Mouse (Mus musculus): Measurements from ENCODE around the gene Irf3. TPM values are rescaled to one million over a fixed set of nuclear protein-coding genes. Genes with fewer than 3 reads are reported as not detected.

The Irf3 gene
- polyA plus RNA-seq, 1 experiment from 2014 or later, result 71.2 TPM

DNA sequence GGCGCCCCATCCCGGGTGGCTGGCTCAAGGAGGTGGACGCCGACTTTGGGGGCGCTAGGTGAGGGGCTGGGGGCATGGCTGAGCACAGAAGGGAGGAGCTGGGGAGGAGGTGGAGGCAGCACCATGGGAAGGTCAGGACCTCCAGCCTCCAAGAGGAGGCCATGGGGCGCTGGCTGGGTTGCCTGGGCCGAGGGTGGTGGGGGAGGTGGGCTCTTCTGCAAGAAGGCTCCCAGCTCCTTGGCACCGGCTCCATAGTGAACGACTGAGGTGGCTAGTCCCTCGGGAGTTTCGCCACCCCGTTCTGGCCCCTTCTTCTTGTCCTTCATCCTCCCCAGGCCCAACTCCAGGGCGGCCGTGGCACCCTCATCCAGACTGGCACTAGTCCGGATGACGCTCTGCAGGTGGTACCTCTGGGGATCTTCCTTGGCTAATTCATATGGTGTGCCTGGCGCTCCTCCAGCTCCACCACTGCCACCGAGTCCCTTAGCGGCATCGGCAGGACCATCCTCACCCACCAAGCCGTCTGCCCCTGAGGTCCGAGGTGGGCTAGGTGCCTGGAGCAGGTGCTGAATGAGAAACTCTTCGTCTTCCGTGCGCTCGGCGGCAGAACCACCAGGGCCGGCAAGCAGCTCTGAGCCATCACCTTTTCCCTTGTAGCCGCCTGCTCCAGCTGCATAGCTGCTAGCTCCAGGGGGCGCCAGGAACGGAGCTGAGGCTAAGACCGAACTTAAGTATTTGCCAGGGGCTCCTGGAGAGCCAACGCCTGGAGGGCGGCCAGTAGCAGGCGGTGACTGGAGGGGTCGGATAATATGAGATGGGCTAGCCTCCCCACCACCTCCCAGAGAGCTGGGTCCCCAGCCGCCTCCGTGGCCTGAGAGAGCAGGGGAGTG, 50.8 kb downstream of the Irf3 start:
- WGBS, result 93% methylated on average over 38 of the region's 38 CpGs
- Histone ChIP-seq H3K27me3 (ENCODE audit: low read depth, poor library complexity, severe bottlenecking) (no peaks in the 10 kb centered on the region), H3K27ac (replicated peaks) (no peak overlapping the region), H3K4me1 (peaks cover 31% of the 10 kb centered on the region), H3K36me3 (peaks cover 79% of the 10 kb centered on the region), H3K9me3 (replicated peaks) (no peaks in the 10 kb centered on the region), H3K4me3 (peak overlapping the region; percentile 98)
- DNase-seq (ENCODE audit: low spot score), result no peak

DNA sequence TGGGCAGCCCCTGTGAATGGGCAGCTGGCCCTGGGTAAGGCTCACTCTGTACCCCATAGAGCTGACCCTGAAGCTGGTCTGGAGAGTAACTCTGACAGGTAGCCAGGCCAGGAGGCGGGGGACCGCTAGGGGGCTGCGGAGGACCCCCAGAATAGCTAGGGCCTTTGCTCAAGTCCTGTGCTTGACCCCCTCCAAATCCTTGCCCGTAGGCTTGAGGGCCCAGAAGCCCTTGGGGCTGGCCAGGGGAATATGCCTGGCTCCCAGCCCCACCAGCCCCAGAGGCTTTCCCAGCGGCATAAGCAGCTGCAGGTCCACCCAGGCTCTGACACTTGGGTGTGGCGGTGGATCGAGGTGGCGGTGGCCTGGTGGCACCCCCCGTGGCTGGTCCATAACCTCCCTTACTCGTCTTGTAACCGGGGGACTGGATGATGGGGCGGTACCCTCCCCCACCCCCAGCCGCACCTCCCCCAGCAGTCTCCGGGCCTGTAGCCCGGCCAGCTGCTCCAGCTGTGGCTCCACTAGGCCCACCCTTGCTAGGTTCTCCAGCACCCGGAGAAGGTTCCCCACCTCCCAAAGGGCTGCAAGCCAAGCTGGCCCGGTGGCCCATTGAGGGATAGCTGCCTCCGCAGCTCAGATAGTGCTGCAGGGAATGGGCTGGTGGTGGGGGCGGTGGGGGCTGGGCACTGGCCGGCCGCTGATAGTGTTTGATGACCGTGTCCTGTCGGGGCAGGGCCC, 51.6 kb downstream of the Irf3 start:
- Histone ChIP-seq H3K27ac (replicated peaks) (no peak overlapping the region; the same call in 1 of the 2 replicates), H3K36me3 (peaks cover 71% of the 10 kb centered on the region), H3K9me3 (replicated peaks) (no peaks in the 10 kb centered on the region), H3K4me1 (peaks cover 38% of the 10 kb centered on the region), H3K27me3 (ENCODE audit: low read depth, poor library complexity, severe bottlenecking) (no peaks in the 10 kb centered on the region), H3K4me3 (peak overlapping the region; percentile 98)
- 96% methylated on average over 20 of the region's 23 CpGs for whole genome bisulfite sequencing
- no peak for DNase-seq (ENCODE audit: low spot score)

DNA sequence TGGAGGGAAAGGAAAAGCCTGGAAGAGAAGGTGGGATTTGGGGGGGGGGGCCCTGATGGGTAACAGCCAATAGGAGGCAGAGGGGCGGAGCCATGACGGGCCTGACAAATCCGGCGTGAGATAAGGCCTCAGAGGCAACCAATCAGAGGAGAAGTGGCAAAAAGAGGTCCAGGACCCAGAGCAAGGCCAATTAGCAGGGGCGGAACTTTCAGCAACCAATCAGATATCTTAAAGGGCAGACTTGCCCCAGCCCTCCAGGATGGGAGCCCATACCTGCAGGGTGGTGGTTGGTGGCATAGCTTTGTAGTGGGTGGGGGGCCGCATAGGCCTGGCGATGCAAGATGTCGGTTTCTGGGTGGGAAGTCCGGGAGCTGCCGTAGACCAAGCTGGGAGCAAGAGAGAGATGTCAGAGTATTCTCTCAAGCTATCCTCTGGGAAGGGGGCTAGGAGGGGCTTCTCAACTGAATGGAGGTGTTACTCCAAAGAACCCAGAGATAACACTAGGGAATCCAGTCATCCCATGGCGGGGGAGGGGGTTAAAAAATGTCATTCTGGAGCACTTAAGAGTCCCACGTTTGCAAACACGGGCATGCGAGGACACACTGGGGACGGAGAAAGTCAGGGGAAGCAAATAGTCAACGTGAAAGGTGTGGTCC, 53.6 kb downstream of the Irf3 start:
- peaks cover 51% of the 10 kb centered on the region for H3K36me3 ChIP-seq
- peaks cover 46% of the 10 kb centered on the region for H3K4me1 ChIP-seq
- peak; percentile 87 for DNase-seq (ENCODE audit: low spot score)
- H3K9me3 ChIP-seq (replicated peaks), result no peaks in the 10 kb centered on the region
- H3K27me3 ChIP-seq (ENCODE audit: low read depth, poor library complexity, severe bottlenecking), result no peaks in the 10 kb centered on the region
- 4% methylated on average over 16 of the region's 16 CpGs for WGBS
- H3K4me3 ChIP-seq, result peak overlapping the region; percentile 98
- peak overlapping the region; percentile 100 for H3K27ac ChIP-seq (replicated peaks)

DNA sequence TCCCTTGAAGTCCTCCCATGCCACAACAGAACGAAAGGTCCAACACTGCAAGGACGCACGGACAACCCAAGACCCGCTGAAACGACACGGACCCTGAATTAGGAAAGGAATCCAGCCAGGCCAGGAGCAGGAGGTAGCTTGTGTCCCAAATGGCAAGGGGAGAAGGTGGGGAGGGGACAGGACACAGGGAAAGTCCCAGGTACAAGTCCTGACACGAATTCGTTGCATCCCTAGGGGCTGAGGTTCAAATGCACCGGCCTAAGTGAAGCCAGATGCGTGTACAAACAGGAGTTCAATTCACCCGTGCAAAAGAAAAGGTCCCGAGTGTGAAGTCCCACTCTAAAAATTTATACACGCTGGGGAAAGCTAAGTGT, 54.1 kb downstream of the Irf3 start:
- Histone ChIP-seq H3K9me3 (replicated peaks) (no peaks in the 10 kb centered on the region), H3K4me3 (peak overlapping the region; percentile 98), H3K4me1 (peaks cover 47% of the 10 kb centered on the region), H3K27ac (replicated peaks) (peak overlapping the region; percentile 100), H3K36me3 (peaks cover 46% of the 10 kb centered on the region), H3K27me3 (ENCODE audit: low read depth, poor library complexity, severe bottlenecking) (no peaks in the 10 kb centered on the region)
- WGBS, result 2% methylated on average over 13 of the region's 13 CpGs
- DNase-seq (ENCODE audit: low spot score), result peak; percentile 32

Small RNAs within 50 kb of the gene (microRNA-seq; reads per million reads assigned to microRNA genes)
- 1.5 reads per million for gene Mir7054

Other genes starting within 250 kb of the Irf3 start
- gene Vrk3, start 249.2 kb upstream of the Irf3 start, polyA plus RNA-seq (2016; fragmentation: Nextera tagmentation; extraction: Ambion mirVana), result 44.7 and 49.5 TPM in 2 replicates
- gene Zfp473, start 246.6 kb upstream of the Irf3 start, polyA plus RNA-seq (2016; fragmentation: Nextera tagmentation; extraction: Ambion mirVana), result 3.2 and 3.6 TPM in 2 replicates
- gene Nup62, start 181.6 kb upstream of the Irf3 start, polyA plus RNA-seq (2016; fragmentation: Nextera tagmentation; extraction: Ambion mirVana), result 154 and 162 TPM in 2 replicates
- 1.2 and 1.8 TPM in 2 replicates for gene Il4i1, start 181.3 kb upstream of the Irf3 start, polyA plus RNA-seq (2016; fragmentation: Nextera tagmentation; extraction: Ambion mirVana)
- gene Atf5, start 181.0 kb upstream of the Irf3 start, polyA plus RNA-seq (2016; fragmentation: Nextera tagmentation; extraction: Ambion mirVana), result 4.6 and 4.7 TPM in 2 replicates
- 89.5 and 98.1 TPM in 2 replicates for gene Akt1s1, start 148.7 kb upstream of the Irf3 start, polyA plus RNA-seq (2016; fragmentation: Nextera tagmentation; extraction: Ambion mirVana)
- gene Tbc1d17, start 148.6 kb upstream of the Irf3 start, polyA plus RNA-seq (2016; fragmentation: Nextera tagmentation; extraction: Ambion mirVana), result 77.8 and 89.4 TPM in 2 replicates
- 38.1 and 38.4 TPM in 2 replicates for gene Pnkp, start 140.5 kb upstream of the Irf3 start, polyA plus RNA-seq (2016; fragmentation: Nextera tagmentation; extraction: Ambion mirVana)
- gene Ptov1, start 127.9 kb upstream of the Irf3 start, polyA plus RNA-seq (2016; fragmentation: Nextera tagmentation; extraction: Ambion mirVana), result 478 and 516 TPM in 2 replicates
- 213 and 220 TPM in 2 replicates for gene Med25, start 104.9 kb upstream of the Irf3 start, polyA plus RNA-seq (2016; fragmentation: Nextera tagmentation; extraction: Ambion mirVana)
- gene Fuz, start 101.6 kb upstream of the Irf3 start, polyA plus RNA-seq (2016; fragmentation: Nextera tagmentation; extraction: Ambion mirVana), result 26.9 and 30.6 TPM in 2 replicates
- 74.2 and 77.0 TPM in 2 replicates for gene Ap2a1, start 68.2 kb upstream of the Irf3 start, polyA plus RNA-seq (2016; fragmentation: Nextera tagmentation; extraction: Ambion mirVana)
- gene Tsks, start 54.4 kb upstream of the Irf3 start, polyA plus RNA-seq (2016; fragmentation: Nextera tagmentation; extraction: Ambion mirVana), result 0.11 and 0.14 TPM in 2 replicates
- gene Cpt1c, start 22.8 kb upstream of the Irf3 start, polyA plus RNA-seq (2016; fragmentation: Nextera tagmentation; extraction: Ambion mirVana), result 22.3 and 26.8 TPM in 2 replicates
- 908 and 945 TPM in 2 replicates for gene Prmt1, start 11.1 kb upstream of the Irf3 start, polyA plus RNA-seq (2016; fragmentation: Nextera tagmentation; extraction: Ambion mirVana)
- gene Bcl2l12, start 1.1 kb downstream of the Irf3 start, polyA plus RNA-seq (2016; fragmentation: Nextera tagmentation; extraction: Ambion mirVana), result 77.4 and 78.4 TPM in 2 replicates
- gene Scaf1, start 18.7 kb downstream of the Irf3 start, polyA plus RNA-seq (2016; fragmentation: Nextera tagmentation; extraction: Ambion mirVana), result 39.6 and 44.8 TPM in 2 replicates
- 22.0 and 23.6 TPM in 2 replicates for gene Rras, start 20.3 kb downstream of the Irf3 start, polyA plus RNA-seq (2016; fragmentation: Nextera tagmentation; extraction: Ambion mirVana)
- gene Prr12, start 55.2 kb downstream of the Irf3 start, polyA plus RNA-seq (2016; fragmentation: Nextera tagmentation; extraction: Ambion mirVana), result 10.8 and 11.3 TPM in 2 replicates
- 63.0 and 66.7 TPM in 2 replicates for gene Nosip, start 64.8 kb downstream of the Irf3 start, polyA plus RNA-seq (2016; fragmentation: Nextera tagmentation; extraction: Ambion mirVana)
- 17.0 and 17.3 TPM in 2 replicates for gene Prrg2, start 65.0 kb downstream of the Irf3 start, polyA plus RNA-seq (2016; fragmentation: Nextera tagmentation; extraction: Ambion mirVana)
- gene Rcn3, start 94.6 kb downstream of the Irf3 start, polyA plus RNA-seq (2016; fragmentation: Nextera tagmentation; extraction: Ambion mirVana), result 122 and 128 TPM in 2 replicates
- 12.0 and 15.3 TPM in 2 replicates for gene Fcgrt, start 106.2 kb downstream of the Irf3 start, polyA plus RNA-seq (2016; fragmentation: Nextera tagmentation; extraction: Ambion mirVana)
- gene Rps11, start 126.8 kb downstream of the Irf3 start, polyA plus RNA-seq (2016; fragmentation: Nextera tagmentation; extraction: Ambion mirVana), result 1,493 and 1,787 TPM in 2 replicates
- 1,083 and 1,243 TPM in 2 replicates for gene Rpl13a, start 131.1 kb downstream of the Irf3 start, polyA plus RNA-seq (2016; fragmentation: Nextera tagmentation; extraction: Ambion mirVana)
- 0.11 and 0.19 TPM in 2 replicates for gene Gm45713, start 138.6 kb downstream of the Irf3 start, polyA plus RNA-seq (2016; fragmentation: Nextera tagmentation; extraction: Ambion mirVana)
- 1.1 and 1.4 TPM in 2 replicates for gene Flt3l, start 138.8 kb downstream of the Irf3 start, polyA plus RNA-seq (2016; fragmentation: Nextera tagmentation; extraction: Ambion mirVana)
- 108 and 111 TPM in 2 replicates for gene Pih1d1, start 156.7 kb downstream of the Irf3 start, polyA plus RNA-seq (2016; fragmentation: Nextera tagmentation; extraction: Ambion mirVana)
- gene Aldh16a1, start 156.9 kb downstream of the Irf3 start, polyA plus RNA-seq (2016; fragmentation: Nextera tagmentation; extraction: Ambion mirVana), result 45.7 and 51.2 TPM in 2 replicates
- 0.25 and 0.52 TPM in 2 replicates for gene Slc17a7, start 166.3 kb downstream of the Irf3 start, polyA plus RNA-seq (2016; fragmentation: Nextera tagmentation; extraction: Ambion mirVana)
- gene Gfy, start 181.9 kb downstream of the Irf3 start, polyA plus RNA-seq (2016; fragmentation: Nextera tagmentation; extraction: Ambion mirVana), result not detected in 2 replicates
- not detected in 2 replicates for gene Pth2, start 183.3 kb downstream of the Irf3 start, polyA plus RNA-seq (2016; fragmentation: Nextera tagmentation; extraction: Ambion mirVana)
- gene Ccdc155, start 207.2 kb downstream of the Irf3 start, polyA plus RNA-seq (2016; fragmentation: Nextera tagmentation; extraction: Ambion mirVana), result 0.73 and 0.88 TPM in 2 replicates
- gene Dkkl1, start 214.5 kb downstream of the Irf3 start, polyA plus RNA-seq (2016; fragmentation: Nextera tagmentation; extraction: Ambion mirVana), result 0.72 and 1.4 TPM in 2 replicates
- 365 and 367 TPM in 2 replicates for gene Tead2, start 218.1 kb downstream of the Irf3 start, polyA plus RNA-seq (2016; fragmentation: Nextera tagmentation; extraction: Ambion mirVana)
- 0.43 and 0.65 TPM in 2 replicates for gene Cd37, start 241.5 kb downstream of the Irf3 start, polyA plus RNA-seq (2016; fragmentation: Nextera tagmentation; extraction: Ambion mirVana)
- 0.07 TPM in 1 of 2 replicates, not detected in the other for gene Slc6a16, start 243.4 kb downstream of the Irf3 start, polyA plus RNA-seq (2016; fragmentation: Nextera tagmentation; extraction: Ambion mirVana)

Measured in midbrain, embryonic 10.5 days (tissue).